Mouse (Mus musculus): ENCODE data around the gene Olfr190. TPM values are rescaled to one million over a fixed set of nuclear protein-coding genes. Genes with fewer than 3 reads are reported as not detected.

Gene Olfr190
- polyA plus RNA-seq, 1 experiment from 2014 or later, result not detected

DNA sequence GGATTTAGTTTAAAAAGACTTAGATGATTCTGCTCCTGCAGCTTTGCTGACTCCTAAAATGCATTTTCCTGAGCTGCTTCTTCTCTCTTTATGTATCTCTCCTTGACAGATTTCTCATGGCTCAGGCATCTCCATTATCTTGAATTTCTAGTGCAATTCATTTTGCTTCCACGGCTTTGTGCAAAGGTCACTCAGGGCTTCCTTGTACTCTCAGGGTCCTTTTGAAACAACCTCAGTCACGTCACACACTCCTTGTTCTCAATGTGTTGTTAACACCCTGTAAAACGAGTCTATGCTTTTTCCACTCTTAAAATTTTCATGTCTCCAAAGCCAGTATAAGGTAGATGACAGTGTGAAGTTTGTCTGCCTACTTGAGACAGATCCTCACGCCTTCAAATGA lies 30.2 kb downstream of the Olfr190 start:
- no peaks in the 10 kb centered on the region for H3K4me1 ChIP-seq (replicated peaks)
- no peak overlapping the region for H3K4me3 ChIP-seq (replicated peaks)
- H3K27me3 ChIP-seq, result no peaks in the 10 kb centered on the region
- H3K9ac ChIP-seq (replicated peaks), result no peak overlapping the region
- H3K4me2 ChIP-seq, result no peak overlapping the region
- 71% methylated on average over 4 of the region's 4 CpGs for WGBS
- no peaks in the 10 kb centered on the region for H3K36me3 ChIP-seq
- H3K27ac ChIP-seq, result no peak overlapping the region
- H3K9me3 ChIP-seq, result no peaks in the 10 kb centered on the region
- no peak for ATAC-seq (ENCODE audit: insufficient number of reproducible peaks, insufficient read depth, low FRiP score, low TSS enrichment, low read depth)

DNA sequence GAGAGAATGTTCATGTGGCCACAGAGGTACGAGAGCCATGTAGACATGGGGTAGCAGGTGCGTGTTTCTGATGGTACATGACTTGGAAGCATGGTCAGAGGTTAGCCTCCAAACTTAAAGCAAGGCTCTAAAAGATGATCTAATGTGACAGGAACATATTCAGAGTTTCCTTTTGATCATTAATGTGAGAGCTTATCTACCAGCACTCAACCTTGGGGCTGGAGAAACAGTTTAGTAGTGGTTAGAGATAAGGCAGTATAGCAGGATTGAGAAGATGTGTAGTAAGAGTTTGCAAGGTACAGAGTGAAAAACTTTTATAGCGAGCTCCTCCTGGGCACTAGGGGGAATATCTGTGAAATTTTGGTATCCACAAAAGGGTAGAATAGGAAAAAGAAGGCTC lies 32.0 kb downstream of the Olfr190 start:
- no peak overlapping the region for H3K27ac ChIP-seq
- H3K9me3 ChIP-seq, result no peaks in the 10 kb centered on the region
- no peak overlapping the region for H3K4me3 ChIP-seq (replicated peaks)
- H3K4me1 ChIP-seq (replicated peaks), result no peaks in the 10 kb centered on the region
- ATAC-seq (ENCODE audit: insufficient number of reproducible peaks, insufficient read depth, low FRiP score, low TSS enrichment, low read depth), result no peak
- no peak overlapping the region for H3K4me2 ChIP-seq
- no peak overlapping the region for H3K9ac ChIP-seq (replicated peaks)
- WGBS, result 81% methylated on average over 3 of the region's 3 CpGs
- no peaks in the 10 kb centered on the region for H3K36me3 ChIP-seq
- H3K27me3 ChIP-seq, result no peaks in the 10 kb centered on the region

- Histone ChIP-seq H3K4me1 (replicated peaks) (no peaks in the 10 kb centered on the region), H3K9ac (replicated peaks) (no peak within 1 kb of the TSS), H3K27ac (no peak within 1 kb of the TSS), H3K36me3 (no peaks in the 10 kb centered on the region), H3K27me3 (no peaks in the 10 kb centered on the region), H3K9me3 (no peaks in the 10 kb centered on the region), H3K4me3 (replicated peaks) (no peak within 1 kb of the TSS), H3K4me2 (no peak within 1 kb of the TSS)
- ATAC-seq (ENCODE audit: insufficient number of reproducible peaks, insufficient read depth, low FRiP score, low TSS enrichment, low read depth), result no peak
- 81% methylated on average over 7 of the region's 7 CpGs for WGBS
Observed at GRCm38 (mm10) chr16:59039710-59040109, 38.1 kb downstream of the Olfr190 start, which contains the start of gene Olfr187. Gene Olfr187 (minus strand): TSS chr16:59039767.

DNA sequence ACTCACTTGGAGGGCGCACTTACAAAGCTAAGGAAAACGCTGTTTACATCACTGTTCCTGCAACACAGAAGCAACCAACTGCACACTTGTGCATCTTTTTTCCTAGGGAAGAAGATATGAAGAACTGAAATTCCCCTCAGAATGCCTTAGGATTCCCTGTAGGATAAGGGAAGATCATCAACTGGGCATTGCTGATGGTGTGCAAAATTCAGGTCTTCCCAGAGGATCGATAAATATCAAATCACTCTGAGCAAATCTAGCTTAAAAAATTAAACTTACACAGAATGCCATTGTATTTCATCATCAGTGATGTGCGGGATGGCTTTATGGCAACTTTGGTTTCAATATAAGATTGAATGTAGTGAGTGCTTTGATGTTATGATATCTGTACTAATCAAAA lies 47.6 kb downstream of the Olfr190 start, which contains the start of gene Olfr186:
Gene Olfr186, minus strand, starts transcription at position 101 of the 400 bp plus-strand sequence.
- Histone ChIP-seq H3K27me3 (no peaks in the 10 kb centered on the region), H3K36me3 (no peaks in the 10 kb centered on the region), H3K9me3 (no peaks in the 10 kb centered on the region), H3K27ac (no peak within 1 kb of the TSS), H3K4me2 (no peak within 1 kb of the TSS), H3K4me1 (replicated peaks) (no peaks in the 10 kb centered on the region), H3K9ac (replicated peaks) (no peak within 1 kb of the TSS), H3K4me3 (replicated peaks) (no peak within 1 kb of the TSS)
- WGBS, result 90% methylated on average over 4 of the region's 4 CpGs
- no peak for ATAC-seq (ENCODE audit: insufficient number of reproducible peaks, insufficient read depth, low FRiP score, low TSS enrichment, low read depth)

Other genes starting within 250 kb of the Olfr190 start
- not detected in 2 replicates for gene Olfr177, start 203.2 kb downstream of the Olfr190 start, polyA plus RNA-seq (2016; fragmentation: Nextera tagmentation; extraction: Ambion mirVana)
- gene Olfr178, start 185.9 kb downstream of the Olfr190 start, polyA plus RNA-seq (2016; fragmentation: Nextera tagmentation; extraction: Ambion mirVana), result not detected in 2 replicates
- not detected in 2 replicates for gene Olfr181, start 149.2 kb downstream of the Olfr190 start, polyA plus RNA-seq (2016; fragmentation: Nextera tagmentation; extraction: Ambion mirVana)
- not detected in 2 replicates for gene Olfr180, start 148.6 kb downstream of the Olfr190 start, polyA plus RNA-seq (2016; fragmentation: Nextera tagmentation; extraction: Ambion mirVana)
- not detected in 2 replicates for gene Olfr183, start 82.6 kb downstream of the Olfr190 start, polyA plus RNA-seq (2016; fragmentation: Nextera tagmentation; extraction: Ambion mirVana)
- gene Olfr186, start 47.7 kb downstream of the Olfr190 start, polyA plus RNA-seq (2016; fragmentation: Nextera tagmentation; extraction: Ambion mirVana), result not detected in 2 replicates
- gene Olfr187, start 38.2 kb downstream of the Olfr190 start, polyA plus RNA-seq (2016; fragmentation: Nextera tagmentation; extraction: Ambion mirVana), result not detected in 2 replicates
- gene Olfr191, start 11.8 kb upstream of the Olfr190 start, polyA plus RNA-seq (2016; fragmentation: Nextera tagmentation; extraction: Ambion mirVana), result not detected in 2 replicates
- not detected in 2 replicates for gene Olfr193, start 33.9 kb upstream of the Olfr190 start, polyA plus RNA-seq (2016; fragmentation: Nextera tagmentation; extraction: Ambion mirVana)
- gene Olfr194, start 43.1 kb upstream of the Olfr190 start, polyA plus RNA-seq (2016; fragmentation: Nextera tagmentation; extraction: Ambion mirVana), result not detected in 2 replicates
- not detected in 2 replicates for gene Olfr195, start 69.0 kb upstream of the Olfr190 start, polyA plus RNA-seq (2016; fragmentation: Nextera tagmentation; extraction: Ambion mirVana)
- not detected in 2 replicates for gene Olfr196, start 92.4 kb upstream of the Olfr190 start, polyA plus RNA-seq (2016; fragmentation: Nextera tagmentation; extraction: Ambion mirVana)
- gene Olfr198, start 125.5 kb upstream of the Olfr190 start, polyA plus RNA-seq (2016; fragmentation: Nextera tagmentation; extraction: Ambion mirVana), result not detected in 2 replicates
- not detected in 2 replicates for gene Olfr199, start 141.8 kb upstream of the Olfr190 start, polyA plus RNA-seq (2016; fragmentation: Nextera tagmentation; extraction: Ambion mirVana)
- gene Olfr201, start 194.6 kb upstream of the Olfr190 start, polyA plus RNA-seq (2016; fragmentation: Nextera tagmentation; extraction: Ambion mirVana), result not detected in 2 replicates
- not detected in 2 replicates for gene Olfr202, start 208.8 kb upstream of the Olfr190 start, polyA plus RNA-seq (2016; fragmentation: Nextera tagmentation; extraction: Ambion mirVana)
- gene Olfr203, start 220.9 kb upstream of the Olfr190 start, polyA plus RNA-seq (2016; fragmentation: Nextera tagmentation; extraction: Ambion mirVana), result not detected in 2 replicates
- gene Olfr204, start 240.2 kb upstream of the Olfr190 start, polyA plus RNA-seq (2016; fragmentation: Nextera tagmentation; extraction: Ambion mirVana), result not detected in 2 replicates

Measured in limb, embryonic 12.5 days (tissue).